Mouse (Mus musculus) liver, embryonic 14.5 days (tissue): Measurements from ENCODE around the gene Szrd1. TPM values are rescaled to one million over a fixed set of nuclear protein-coding genes. Genes with fewer than 3 reads are reported as not detected.

Experiments
- ATAC-seq: fragments of 200-750 bp; cut with Nextera tagmentation; 2 replicates; pipeline ENCODE4 v1.8.0; 2017; ENCODE audit warnings: moderate number of reproducible peaks, mild to moderate bottlenecking, moderate library complexity; ENCODE audit not compliant: insufficient read depth
- DNase-seq, 3 experiments: peaks; one replicate each; pipeline ENCODE4 v3.0.0-alpha.2; 2012 to 2013; ENCODE audit warnings: low read depth in 3 of 3, low spot score in 3 of 3
- H3K27ac ChIP-seq: fragments of 300-500 bp; sonication (generic); 2 replicates; pipeline ENCODE4 v1.5.1; 2014; ENCODE audit warnings: moderate library complexity, mild to moderate bottlenecking, control low read depth, inconsistent platforms
- H3K27me3 ChIP-seq: fragments of 300-500 bp; sonication (generic); 2 replicates; pipeline ENCODE4 v1.6.1; 2014; ENCODE audit warnings: mild to moderate bottlenecking, low read length, moderate library complexity; ENCODE audit not compliant: control insufficient read depth, insufficient read depth
- H3K36me3 ChIP-seq: fragments of 300-500 bp; sonication (generic); replicated peaks from 2 replicates; pipeline ENCODE4 v1.6.1; 2014; ENCODE audit warnings: low read depth; ENCODE audit not compliant: control insufficient read depth, insufficient read depth
- H3K4me1 ChIP-seq, 2 experiments: fragments of 200-500 bp in 1 of 2; fragments of 300-500 bp in 1 of 2; sonication (generic) in 1 of 2; replicated peaks; 2 replicates each; pipeline ENCODE4 v1.6.1; 2012 to 2014; ENCODE audit warnings: antibody characterized with exemption in 1 of 2, inconsistent platforms in 1 of 2, low read length in 1 of 2; ENCODE audit not compliant: control insufficient read depth in 2 of 2, insufficient read depth in 2 of 2
- H3K4me2 ChIP-seq: fragments of 300-500 bp; sonication (generic); 2 replicates; pipeline ENCODE4 v1.6.1; 2014; ENCODE audit warnings: low read depth, mild to moderate bottlenecking, control low read depth, moderate library complexity
- H3K4me3 ChIP-seq, 2 experiments: fragments of 200-500 bp in 1 of 2; fragments of 300-500 bp in 1 of 2; sonication (generic) in 1 of 2; 2 replicates each; pipeline ENCODE4 v1.5.1; 2012 to 2014; ENCODE audit warnings: low read depth in 2 of 2, low read length in 2 of 2, mild to moderate bottlenecking in 2 of 2, control low read depth in 1 of 2, inconsistent platforms in 1 of 2, moderate library complexity in 1 of 2; ENCODE audit not compliant: insufficient read depth in 1 of 2
- H3K9ac ChIP-seq: fragments of 300-500 bp; sonication (generic); replicated peaks from 2 replicates; pipeline ENCODE4 v1.6.1; 2014; ENCODE audit warnings: mild to moderate bottlenecking, control low read depth, moderate library complexity
- H3K9me3 ChIP-seq: fragments of 300-500 bp; sonication (generic); 2 replicates; pipeline ENCODE4 v1.6.1; 2016; ENCODE audit warnings: low read length, mixed read lengths; ENCODE audit not compliant: control insufficient read depth
- CTCF ChIP-seq: IDR thresholded peaks from 2 replicates; pipeline ENCODE4 v1.5.1; 2016; ENCODE audit warnings: antibody characterized with exemption, low read depth, control low read depth
- EP300 ChIP-seq: IDR thresholded peaks from 2 replicates; pipeline ENCODE4 v1.6.1; 2016; ENCODE audit warnings: antibody characterized with exemption, low read depth
- WGBS: fragments of 180-500 bp; shearing (Covaris S2); extraction: QIAGEN DNeasy Blood & Tissue Kit; methylation state at CpG from one replicate; pipeline ENCODE4 v1.1.7; 2014; ENCODE audit not compliant: insufficient replicate concordance; 5-methylcytosine and 5-hydroxymethylcytosine counted together
- polyA plus RNA-seq, 2 experiments: library from polyadenylated mRNA; depleted of rRNA in 1 of 2; stranded (reverse) in 1 of 2; unstranded in 1 of 2; fragments of >200 nt; fragmentation: Nextera tagmentation in 1 of 2; extraction: Ambion mirVana in 1 of 2; gene quantifications; 2 replicates each; pipeline versions ENCODE4 v1.2.1 to v1.2.3; 2012 to 2014

Szrd1 gene
- polyA plus RNA-seq (2012; rRNA removed) (13.3 and 14.2 TPM in 2 replicates), polyA plus RNA-seq (2014; fragmentation: Nextera tagmentation; extraction: Ambion mirVana) (14.3 and 17.2 TPM in 2 replicates)

GRCm38 (mm10) chr4:141139116-141139970 is at the start of gene Szrd1:
TSS of gene Szrd1 (minus strand) at chr4:141139775.
- Histone ChIP-seq H3K4me2 (peak within 1 kb of the TSS; percentile 92), H3K27ac (peak within 1 kb of the TSS; percentile 31), H3K9me3 (no peaks in the 10 kb centered on the region), H3K27me3 (no peaks in the 10 kb centered on the region), H3K9ac (peak within 1 kb of the TSS; percentile 74), H3K4me3 (peak within 1 kb of the TSS; percentile 70 to 84), H3K4me1 (peaks cover 4 to 29% of the 10 kb centered on the region in 2 experiments), H3K36me3 (no peaks in the 10 kb centered on the region)
- peak; percentile 95 for ATAC-seq
- TF ChIP-seq CTCF (0 out of 2 replicates have a peak, but pooled peaks have one; percentile 1), EP300 (no peak)
- peak; percentile 98 to 99 (median 99) for DNase-seq
- under 1% methylated on average over 62 of the region's 63 CpGs for WGBS

- H3K36me3 ChIP-seq: peaks cover 11% of the 10 kb centered on the region; the same call in 1 of the 2 replicates
- H3K27ac ChIP-seq: no peak overlapping the region
- peaks cover 2 to 6% of the 10 kb centered on the region in 2 experiments; a peak in 2 of 4 replicates for H3K4me1 ChIP-seq
- no peaks in the 10 kb centered on the region for H3K9me3 ChIP-seq
- no peaks in the 10 kb centered on the region for H3K27me3 ChIP-seq
- no peak for DNase-seq
- H3K4me2 ChIP-seq: no peak overlapping the region
- no peak for TF ChIP-seq CTCF
- TF ChIP-seq EP300: no peak
- no peak overlapping the region for H3K4me3 ChIP-seq
- WGBS: 68% methylated on average over 9 of the region's 9 CpGs
- ATAC-seq: peak; percentile 40; the same call in 1 of the 2 replicates
- H3K9ac ChIP-seq: no peak overlapping the region
These were observed 47.6 kb upstream of the Szrd1 start for GRCm38 (mm10) chr4:141186923-141187836.

GRCm38 (mm10) chr4:141184426-141184825 is 44.9 kb upstream of the Szrd1 start:
- Histone ChIP-seq H3K4me3 (no peak overlapping the region), H3K9ac (no peak overlapping the region), H3K27me3 (no peaks in the 10 kb centered on the region), H3K4me2 (no peak overlapping the region), H3K27ac (no peak overlapping the region), H3K36me3 (peaks cover 19% of the 10 kb centered on the region), H3K9me3 (no peaks in the 10 kb centered on the region), H3K4me1 (peaks cover 2 to 6% of the 10 kb centered on the region in 2 experiments; a peak in 2 of 4 replicates)
- 78% methylated on average over 4 of the region's 4 CpGs for WGBS
- DNase-seq (no peak), ATAC-seq (no peak)
- TF ChIP-seq EP300: no peak
- no peak for TF ChIP-seq CTCF

- Histone ChIP-seq H3K27ac (no peak overlapping the region), H3K36me3 (peaks cover 19% of the 10 kb centered on the region), H3K27me3 (no peaks in the 10 kb centered on the region), H3K9me3 (no peaks in the 10 kb centered on the region), H3K4me3 (no peak overlapping the region), H3K9ac (no peak overlapping the region), H3K4me2 (no peak overlapping the region), H3K4me1 (peaks cover 2 to 6% of the 10 kb centered on the region in 2 experiments; a peak in 2 of 4 replicates)
- WGBS: 81% methylated on average over 2 of the region's 2 CpGs
- ATAC-seq: no peak
- TF ChIP-seq EP300 (no peak), CTCF (no peak)
- no peak for DNase-seq
These were observed 44.4 kb upstream of the Szrd1 start for GRCm38 (mm10) chr4:141183932-141184331.
